Comparison of ENCODE assay signal across 22 mouse cellular contexts in genomic region chr2:92618016-92618415, GRCm38 (mm10). TPM values are rescaled to one million over a fixed set of nuclear protein-coding genes. Genes with fewer than 3 reads are reported as not detected.
A peak's percentile ranks its signal among the peaks of the same experiment; 100 is the strongest.
DNase-seq lines count a peak whose midpoint lies in the region; ATAC-seq lines count a peak whose summit lies in the region.
"Had no signal": no experiment of that assay in that cellular context is flagged by ENCODE, and none has a peak within 500 bp of the region (broad histone marks: within the 10 kb centered on the region; RNA-seq: fewer than 3 reads in every experiment).

No protein-coding gene starts in this region.

- no peak overlapping the region for H3K9ac ChIP-seq in embryonic facial prominence, embryonic 14.5 days (ENCODE audit: low read depth, low read length)
- no peak overlapping the region for H3K9ac ChIP-seq in heart, embryonic 15.5 days
- H3K9ac ChIP-seq in intestine, embryonic 16.5 days (ENCODE audit: low read depth, low read length): no peak overlapping the region
- H3K9ac ChIP-seq in intestine, embryonic 15.5 days: no peak overlapping the region
- H3K9ac ChIP-seq: forebrain, embryonic 13.5 days; limb, embryonic 13.5 days; liver, embryonic 12.5 days; midbrain, embryonic 12.5 days; stomach, embryonic 15.5 days had no signal

- H3K4me3 ChIP-seq in embryonic facial prominence, embryonic 14.5 days (ENCODE audit: low read depth, low read length): no peak overlapping the region
- H3K4me3 ChIP-seq in embryonic facial prominence, embryonic 10.5 days: no peak overlapping the region
- no peak overlapping the region for H3K4me3 ChIP-seq in heart, embryonic 15.5 days
- H3K4me3 ChIP-seq in intestine, embryonic 16.5 days (ENCODE audit: low read length): no peak overlapping the region
- H3K4me3 ChIP-seq in intestine, embryonic 15.5 days (replicated peaks): no peak overlapping the region
- H3K4me3 ChIP-seq in brown adipose tissue, adult 24 weeks (ENCODE audit: insufficient read depth, low read depth, low read length): no peak overlapping the region
- H3K4me3 ChIP-seq: forebrain, embryonic 13.5 days; limb, embryonic 13.5 days; liver, embryonic 12.5 days; midbrain, embryonic 12.5 days; stomach, embryonic 15.5 days had no signal

- ATAC-seq in embryonic facial prominence, embryonic 14.5 days (ENCODE audit: low read depth): no peak
- ATAC-seq in heart, embryonic 15.5 days (replicated peaks; ENCODE audit: insufficient number of reproducible peaks, insufficient read depth, low FRiP score, low read depth): peak; percentile 50; the same call in 1 of the 2 replicates
- ATAC-seq in intestine, embryonic 16.5 days: peak; percentile 44
- ATAC-seq in intestine, embryonic 15.5 days: no peak
- ATAC-seq: forebrain, embryonic 13.5 days; inflammation-experienced regulatory T-cells, adult 6 months had no signal

- intact Hi-C loops in heart, postnatal 14 days (cut with DNase I): loop anchor here (5.0 kb wide), 1 partner anchor 34 kb away; no protein-coding TSS in a partner anchor

- H3K9me3 ChIP-seq in embryonic facial prominence, embryonic 14.5 days (ENCODE audit: control insufficient read depth, low read length): no peaks in the 10 kb centered on the region
- H3K9me3 ChIP-seq in embryonic facial prominence, embryonic 10.5 days: no peaks in the 10 kb centered on the region
- no peaks in the 10 kb centered on the region for H3K9me3 ChIP-seq in heart, embryonic 15.5 days (replicated peaks)
- peaks cover 4% of the 10 kb centered on the region; the same call in 1 of the 2 replicates for H3K9me3 ChIP-seq in intestine, embryonic 16.5 days (ENCODE audit: control insufficient read depth, low read length)
- H3K9me3 ChIP-seq in intestine, embryonic 15.5 days: no peaks in the 10 kb centered on the region
- H3K9me3 ChIP-seq: forebrain, embryonic 13.5 days; limb, embryonic 13.5 days; liver, embryonic 12.5 days; midbrain, embryonic 12.5 days; stomach, embryonic 15.5 days had no signal

- H3K4me2 ChIP-seq in embryonic facial prominence, embryonic 14.5 days (ENCODE audit: low read depth, low read length): no peak overlapping the region
- H3K4me2 ChIP-seq in heart, embryonic 15.5 days: no peak overlapping the region
- no peak overlapping the region for H3K4me2 ChIP-seq in intestine, embryonic 16.5 days (ENCODE audit: low read depth, low read length)
- no peak overlapping the region for H3K4me2 ChIP-seq in intestine, embryonic 15.5 days (replicated peaks)
- H3K4me2 ChIP-seq: forebrain, embryonic 13.5 days; limb, embryonic 13.5 days; midbrain, embryonic 12.5 days; stomach, embryonic 15.5 days had no signal

- peak overlapping the region; percentile 39; the same call in 1 of the 2 replicates for H3K27ac ChIP-seq in embryonic facial prominence, embryonic 14.5 days (replicated peaks; ENCODE audit: low read depth, low read length)
- H3K27ac ChIP-seq in embryonic facial prominence, embryonic 10.5 days (replicated peaks): no peak overlapping the region
- no peak overlapping the region; the same call in 1 of the 2 replicates for H3K27ac ChIP-seq in heart, embryonic 15.5 days
- H3K27ac ChIP-seq in intestine, embryonic 16.5 days (ENCODE audit: low read length): 0 out of 2 replicates have a peak overlapping the region, but pooled peaks have one; percentile 7
- H3K27ac ChIP-seq in intestine, embryonic 15.5 days: no peak overlapping the region; the same call in 1 of the 2 replicates
- H3K27ac ChIP-seq in brown adipose tissue, adult 24 weeks (replicated peaks; ENCODE audit: low read depth, low read length): peak overlapping the region; percentile 75
- H3K27ac ChIP-seq: forebrain, embryonic 13.5 days; limb, embryonic 13.5 days; liver, embryonic 12.5 days; midbrain, embryonic 12.5 days; stomach, embryonic 15.5 days had no signal

- no peaks in the 10 kb centered on the region for H3K4me1 ChIP-seq in embryonic facial prominence, embryonic 14.5 days (ENCODE audit: control insufficient read depth, insufficient read depth, low read length)
- no peaks in the 10 kb centered on the region; the same call in 1 of the 2 replicates for H3K4me1 ChIP-seq in embryonic facial prominence, embryonic 10.5 days
- no peaks in the 10 kb centered on the region for H3K4me1 ChIP-seq in heart, embryonic 15.5 days (replicated peaks)
- H3K4me1 ChIP-seq in intestine, embryonic 16.5 days (ENCODE audit: control insufficient read depth, insufficient read depth, low read length): no peaks in the 10 kb centered on the region
- H3K4me1 ChIP-seq in intestine, embryonic 15.5 days (replicated peaks): no peaks in the 10 kb centered on the region
- peaks cover 11% of the 10 kb centered on the region for H3K4me1 ChIP-seq in brown adipose tissue, adult 24 weeks (ENCODE audit: control insufficient read depth, insufficient read depth, insufficient read length, low read length)
- H3K4me1 ChIP-seq: forebrain, embryonic 13.5 days; limb, embryonic 13.5 days; midbrain, embryonic 12.5 days; stomach, embryonic 15.5 days had no signal

- no peak for DNase-seq in embryonic facial prominence, embryonic 14.5 days (ENCODE audit: low spot score)
- no peak for DNase-seq in embryonic facial prominence, embryonic 10.5 days (ENCODE audit: low spot score)
- no peak for DNase-seq in heart, postnatal 14 days
- DNase-seq: cerebellum, adult 11-12 months; cerebellum, postnatal 10 days; gastrocnemius, postnatal 36 days; heart, postnatal 36 days; kidney, adult 9 months; kidney, postnatal 25 days; lung, adult 18-20 months; thymus, adult 2 months; thymus, postnatal 4 days had no signal

- peaks cover 9% of the 10 kb centered on the region; the same call in 1 of the 2 replicates for H3K36me3 ChIP-seq in embryonic facial prominence, embryonic 14.5 days (ENCODE audit: control insufficient read depth, insufficient read depth, low read length)
- no peaks in the 10 kb centered on the region for H3K36me3 ChIP-seq in embryonic facial prominence, embryonic 10.5 days (replicated peaks)
- H3K36me3 ChIP-seq in heart, embryonic 15.5 days: no peaks in the 10 kb centered on the region
- H3K36me3 ChIP-seq in intestine, embryonic 16.5 days (ENCODE audit: control insufficient read depth, insufficient read depth, low read length): no peaks in the 10 kb centered on the region
- H3K36me3 ChIP-seq in intestine, embryonic 15.5 days: no peaks in the 10 kb centered on the region
- H3K36me3 ChIP-seq: liver, embryonic 12.5 days; stomach, embryonic 15.5 days had no signal

- no peaks in the 10 kb centered on the region for H3K27me3 ChIP-seq in embryonic facial prominence, embryonic 14.5 days (replicated peaks; ENCODE audit: control insufficient read depth, insufficient read depth, low read length)
- H3K27me3 ChIP-seq in embryonic facial prominence, embryonic 10.5 days (replicated peaks; ENCODE audit: low read depth, poor library complexity, severe bottlenecking): no peaks in the 10 kb centered on the region
- no peaks in the 10 kb centered on the region for H3K27me3 ChIP-seq in heart, embryonic 15.5 days
- no peaks in the 10 kb centered on the region for H3K27me3 ChIP-seq in intestine, embryonic 16.5 days (replicated peaks; ENCODE audit: control insufficient read depth, insufficient read depth, low read length)
- H3K27me3 ChIP-seq in intestine, embryonic 15.5 days (replicated peaks): no peaks in the 10 kb centered on the region
- H3K27me3 ChIP-seq: forebrain, embryonic 13.5 days; limb, embryonic 13.5 days; liver, embryonic 12.5 days; midbrain, embryonic 12.5 days; stomach, embryonic 15.5 days had no signal

- 57% methylated on average over 6 of the region's 6 CpGs for WGBS in embryonic facial prominence, embryonic 14.5 days
- WGBS in embryonic facial prominence, embryonic 10.5 days: 69% methylated on average over 6 of the region's 6 CpGs
- WGBS in heart, embryonic 15.5 days: 62% methylated on average over 6 of the region's 6 CpGs
- 70% methylated on average over 6 of the region's 6 CpGs for WGBS in intestine, embryonic 16.5 days
- 76% methylated on average over 6 of the region's 6 CpGs for WGBS in intestine, embryonic 15.5 days

RNA-seq across cellular contexts. Expression of gene Chst1, which starts 18.5 kb away (rescaled TPM):
- 8.6 and 9.1 TPM in 2 replicates for polyA plus RNA-seq in embryonic facial prominence, embryonic 14.5 days (2014; fragmentation: Nextera tagmentation; extraction: Ambion mirVana)
- polyA plus RNA-seq in embryonic facial prominence, embryonic 10.5 days (2016; fragmentation: Nextera tagmentation; extraction: Ambion mirVana): 2.5 TPM in 2 replicates
- polyA plus RNA-seq in heart, embryonic 15.5 days (2015; fragmentation: Nextera tagmentation; extraction: Ambion mirVana): 1.9 and 4.0 TPM in 2 replicates
- total RNA-seq in heart, postnatal 14 days (2021): 1 to 10 TPM; 5.6 to 6.3 TPM
- 4.2 TPM in 2 replicates for polyA plus RNA-seq in intestine, embryonic 16.5 days (2015; fragmentation: Nextera tagmentation; extraction: Ambion mirVana)
- 4.1 and 4.5 TPM in 2 replicates for polyA plus RNA-seq in intestine, embryonic 15.5 days (2015; fragmentation: Nextera tagmentation; extraction: Ambion mirVana)
- polyA plus RNA-seq in brown adipose tissue, adult 24 weeks (2012; ENCODE audit: insufficient read depth, insufficient read length, missing spikeins): 6.7 and 7.8 TPM in 2 replicates
- polyA plus RNA-seq: inflammation-experienced regulatory T-cells, adult 6 months had no signal

Comparison
In these comparisons a context has a peak if more than half of its experiments do, and no peak if none do; other contexts are left out.
1. ATAC-seq: peak in heart, embryonic 15.5 days (single experiment) and intestine, embryonic 16.5 days (single experiment); none in embryonic facial prominence, embryonic 14.5 days (single experiment) and intestine, embryonic 15.5 days (single experiment).
2. H3K27ac ChIP-seq: peak in embryonic facial prominence, embryonic 14.5 days (single experiment), intestine, embryonic 16.5 days (single experiment) and brown adipose tissue, adult 24 weeks (single experiment); none in embryonic facial prominence, embryonic 10.5 days (single experiment), heart, embryonic 15.5 days (single experiment) and intestine, embryonic 15.5 days (single experiment).